Mouse (Mus musculus) gastrocnemius, adult 8-10 months (tissue): ENCODE results near the gene Gpt2. TPM values are rescaled to one million over a fixed set of nuclear protein-coding genes. Genes with fewer than 3 reads are reported as not detected.

Experiments
- DNase-seq, 2 experiments: peaks; one replicate each; pipeline ENCODE4 v3.0.0; 2022; ENCODE audit warnings: low spot score in 2 of 2
- total RNA-seq, 4 experiments: library from RNA; stranded (reverse); gene quantifications; 2 replicates each; pipeline ENCODE4 v1.2.4; 2022

The Gpt2 gene
- 100 to 1,000 TPM; 252 to 313 (median 291) TPM for total RNA-seq

- peak; percentile 87 to 92 for DNase-seq
Observed at GRCm38 (mm10) chr8:85492125-85492875, at the start of gene Gpt2. Gpt2 (plus strand) TSS chr8:85492576.

GRCm38 (mm10) chr8:85444092-85444491 lies 48.3 kb upstream of the Gpt2 start:
- no peak for DNase-seq

GRCm38 (mm10) chr8:85445936-85446685 lies 46.3 kb upstream of the Gpt2 start:
- DNase-seq, result no peak

- no peak for DNase-seq
Observed at GRCm38 (mm10) chr8:85450335-85450734, 42.0 kb upstream of the Gpt2 start.

- DNase-seq, result no peak
Observed at GRCm38 (mm10) chr8:85452328-85452727, 40.0 kb upstream of the Gpt2 start.

- no peak for DNase-seq
Observed at GRCm38 (mm10) chr8:85453256-85453655, 39.1 kb upstream of the Gpt2 start.

- DNase-seq, result no peak
Observed at GRCm38 (mm10) chr8:85454750-85455149, 37.6 kb upstream of the Gpt2 start.

- DNase-seq, result peak; percentile 43 to 49
Observed at GRCm38 (mm10) chr8:85456536-85456935, 35.8 kb upstream of the Gpt2 start.

- no peak for DNase-seq
Observed at GRCm38 (mm10) chr8:85459582-85459981, 32.8 kb upstream of the Gpt2 start.

- DNase-seq, result peak; percentile 8 to 33
Observed at GRCm38 (mm10) chr8:85460804-85461203, 31.6 kb upstream of the Gpt2 start.

- DNase-seq, result no peak
Observed at GRCm38 (mm10) chr8:85461377-85461776, 31.0 kb upstream of the Gpt2 start.

- DNase-seq, result no peak
Observed at GRCm38 (mm10) chr8:85462441-85462840, 29.9 kb upstream of the Gpt2 start.

- peak in 1 of 2 experiments; percentile 24 for DNase-seq
Observed at GRCm38 (mm10) chr8:85464316-85464715, 28.1 kb upstream of the Gpt2 start.

GRCm38 (mm10) chr8:85466056-85466455 lies 26.3 kb upstream of the Gpt2 start:
- DNase-seq, result no peak

GRCm38 (mm10) chr8:85470753-85471152 lies 21.6 kb upstream of the Gpt2 start:
- no peak for DNase-seq

GRCm38 (mm10) chr8:85472800-85473199 lies 19.6 kb upstream of the Gpt2 start:
- no peak for DNase-seq

- no peak for DNase-seq
Observed at GRCm38 (mm10) chr8:85473246-85473645, 19.1 kb upstream of the Gpt2 start.

GRCm38 (mm10) chr8:85474924-85475323 lies 17.5 kb upstream of the Gpt2 start:
- DNase-seq, result no peak

- no peak for DNase-seq
Observed at GRCm38 (mm10) chr8:85476970-85477545, 15.3 kb upstream of the Gpt2 start.

GRCm38 (mm10) chr8:85478397-85478796 lies 14.0 kb upstream of the Gpt2 start:
- DNase-seq, result no peak

GRCm38 (mm10) chr8:85479710-85480109 lies 12.7 kb upstream of the Gpt2 start:
- DNase-seq, result no peak

- no peak for DNase-seq
Observed at GRCm38 (mm10) chr8:85481900-85482299, 10.5 kb upstream of the Gpt2 start.
